Mouse (Mus musculus) liver, embryonic 13.5 days (tissue): ENCODE data around the gene Pdpk1. TPM values are rescaled to one million over a fixed set of nuclear protein-coding genes. Genes with fewer than 3 reads are reported as not detected.

Experiments
- ATAC-seq: fragments of 200-750 bp; cut with Nextera tagmentation; 2 replicates; pipeline ENCODE4 v1.8.0; 2017; ENCODE audit warnings: low read depth, mild to moderate bottlenecking, moderate number of reproducible peaks, moderate library complexity
- DNase-seq: peaks from one replicate; pipeline ENCODE4 v3.0.0; 2022
- H3K27ac ChIP-seq: fragments of 300-500 bp; sonication (generic); 2 replicates; pipeline ENCODE4 v1.5.1; 2015; ENCODE audit warnings: moderate library complexity, mild to moderate bottlenecking, inconsistent platforms
- H3K27me3 ChIP-seq: fragments of 300-500 bp; sonication (generic); 2 replicates; pipeline ENCODE4 v1.6.1; 2015; ENCODE audit warnings: mild to moderate bottlenecking, inconsistent platforms
- H3K36me3 ChIP-seq: fragments of 300-500 bp; sonication (generic); 2 replicates; pipeline ENCODE4 v1.6.1; 2015; ENCODE audit warnings: mild to moderate bottlenecking, inconsistent platforms
- H3K4me1 ChIP-seq: fragments of 300-500 bp; sonication (generic); replicated peaks from 2 replicates; pipeline ENCODE4 v1.6.1; 2015; ENCODE audit warnings: inconsistent platforms
- H3K4me2 ChIP-seq: fragments of 300-500 bp; sonication (generic); 2 replicates; pipeline ENCODE4 v1.6.1; 2015; ENCODE audit warnings: inconsistent platforms, mild to moderate bottlenecking, moderate library complexity
- H3K4me3 ChIP-seq: fragments of 300-500 bp; sonication (generic); replicated peaks from 2 replicates; pipeline ENCODE4 v1.5.1; 2015; ENCODE audit warnings: mild to moderate bottlenecking, inconsistent platforms
- H3K9ac ChIP-seq: fragments of 300-500 bp; sonication (generic); 2 replicates; pipeline ENCODE4 v1.6.1; 2015; ENCODE audit warnings: mild to moderate bottlenecking, inconsistent platforms
- H3K9me3 ChIP-seq: fragments of 300-500 bp; sonication (generic); replicated peaks from 2 replicates; pipeline ENCODE4 v1.6.1; 2016; ENCODE audit warnings: inconsistent platforms
- WGBS: fragments of 180-500 bp; shearing (Covaris S2); methylation state at CpG from one replicate; pipeline ENCODE4 v1.1.7; 2015; ENCODE audit not compliant: insufficient replicate concordance; 5-methylcytosine and 5-hydroxymethylcytosine counted together
- polyA plus RNA-seq: library from polyadenylated mRNA; unstranded; fragments of >200 nt; fragmentation: Nextera tagmentation; extraction: Ambion mirVana; gene quantifications from 2 replicates; pipeline ENCODE4 v1.2.1, GENCODE M21; 2015

Gene Pdpk1
- polyA plus RNA-seq, 1 experiment from 2014 or later: 26.8 TPM

DNA sequence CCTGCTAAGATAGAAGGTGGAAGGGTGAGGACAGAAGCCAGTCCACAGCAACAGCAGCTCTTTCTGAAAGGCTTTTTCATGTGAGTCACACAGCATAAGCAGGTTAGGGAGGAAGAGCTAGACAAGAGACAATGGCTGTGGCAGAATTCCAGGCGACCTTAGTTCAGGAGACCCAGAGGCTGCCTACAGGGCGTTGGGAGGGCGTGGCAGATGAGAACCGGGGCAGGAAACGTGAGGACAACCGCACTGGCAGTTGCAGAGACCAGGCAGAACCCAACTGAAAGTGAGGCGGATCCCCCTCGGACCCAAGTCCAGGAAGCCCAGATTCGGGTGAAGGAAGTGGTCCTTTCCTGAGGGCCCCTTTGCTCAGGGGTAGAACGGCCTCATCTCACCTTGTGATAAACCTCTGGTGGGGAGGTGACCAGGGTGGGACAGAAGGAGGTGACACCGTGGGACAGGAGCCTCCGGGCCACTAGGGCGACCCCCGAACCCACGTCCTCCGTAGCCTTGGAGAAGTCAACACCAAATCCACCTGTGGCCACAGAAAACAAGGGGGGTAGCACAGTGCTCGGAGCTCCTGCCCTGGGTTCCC, 12.0 kb upstream of the Pdpk1 start:
- no peaks in the 10 kb centered on the region for H3K27me3 ChIP-seq
- peak overlapping the region; percentile 97 for H3K4me2 ChIP-seq
- peak; percentile 27 for DNase-seq
- peak overlapping the region; percentile 73 for H3K4me3 ChIP-seq
- H3K4me1 ChIP-seq: peaks cover 49% of the 10 kb centered on the region
- H3K9me3 ChIP-seq: no peaks in the 10 kb centered on the region
- peak overlapping the region; percentile 97 for H3K27ac ChIP-seq
- peaks cover 32% of the 10 kb centered on the region for H3K36me3 ChIP-seq
- peak; percentile 9; the same call in 1 of the 2 replicates for ATAC-seq
- H3K9ac ChIP-seq: peak overlapping the region; percentile 84
- 4% methylated on average over 17 of the region's 17 CpGs for WGBS

DNA sequence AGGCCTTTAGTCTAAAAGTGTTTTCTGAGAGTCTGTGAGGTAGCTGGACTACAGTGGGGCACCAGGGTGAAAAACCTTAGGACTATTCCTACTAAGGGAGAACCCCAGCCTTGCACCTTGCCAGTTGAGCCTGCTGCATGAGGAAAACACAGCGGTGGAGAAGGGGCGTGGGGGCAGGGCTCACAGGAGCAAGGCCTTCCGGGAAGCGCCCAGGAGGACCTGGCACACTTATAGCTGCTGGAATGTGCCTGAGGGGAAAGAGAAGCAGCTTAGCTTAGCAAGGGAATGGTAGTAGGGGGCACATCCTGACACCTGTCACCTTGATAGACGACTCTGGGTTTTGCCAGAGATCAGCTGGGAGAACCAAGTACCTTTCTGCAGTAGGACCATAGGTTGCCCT, 10.7 kb upstream of the Pdpk1 start:
- Histone ChIP-seq H3K9ac (no peak overlapping the region), H3K9me3 (no peaks in the 10 kb centered on the region), H3K4me1 (peaks cover 37% of the 10 kb centered on the region), H3K27ac (no peak overlapping the region), H3K27me3 (no peaks in the 10 kb centered on the region), H3K4me3 (no peak overlapping the region), H3K36me3 (peaks cover 20% of the 10 kb centered on the region), H3K4me2 (no peak overlapping the region)
- no peak for DNase-seq
- ATAC-seq: no peak
- 71% methylated on average over 5 of the region's 5 CpGs for WGBS

DNA sequence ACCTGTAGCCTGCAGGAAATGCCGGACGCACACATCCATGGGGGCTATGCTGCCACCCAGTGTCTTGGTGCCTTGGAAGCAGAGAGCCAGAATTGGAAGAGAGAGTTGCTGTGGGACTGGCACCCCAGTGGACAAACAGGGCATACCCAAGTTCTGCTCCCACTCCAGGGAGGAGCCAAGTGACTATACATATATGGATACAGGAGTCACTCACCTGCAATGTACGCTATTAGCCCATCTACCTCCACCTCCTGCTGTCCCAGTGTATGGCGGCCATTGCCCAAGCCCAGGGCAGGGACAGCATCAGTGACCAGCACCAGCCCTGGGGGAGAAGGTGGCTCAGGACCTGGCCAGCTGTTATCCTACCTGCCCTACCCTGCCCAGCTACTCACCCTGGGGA, 6.8 kb upstream of the Pdpk1 start:
- no peak overlapping the region for H3K4me2 ChIP-seq
- H3K27ac ChIP-seq: no peak overlapping the region
- H3K4me1 ChIP-seq: peaks cover 39% of the 10 kb centered on the region
- H3K36me3 ChIP-seq: peaks cover 7% of the 10 kb centered on the region; the same call in 1 of the 2 replicates
- no peaks in the 10 kb centered on the region for H3K27me3 ChIP-seq
- no peak overlapping the region for H3K9ac ChIP-seq
- whole genome bisulfite sequencing: 95% methylated on average over 4 of the region's 4 CpGs
- DNase-seq (no peak), ATAC-seq (no peak)
- H3K4me3 ChIP-seq: no peak overlapping the region
- H3K9me3 ChIP-seq: no peaks in the 10 kb centered on the region

DNA sequence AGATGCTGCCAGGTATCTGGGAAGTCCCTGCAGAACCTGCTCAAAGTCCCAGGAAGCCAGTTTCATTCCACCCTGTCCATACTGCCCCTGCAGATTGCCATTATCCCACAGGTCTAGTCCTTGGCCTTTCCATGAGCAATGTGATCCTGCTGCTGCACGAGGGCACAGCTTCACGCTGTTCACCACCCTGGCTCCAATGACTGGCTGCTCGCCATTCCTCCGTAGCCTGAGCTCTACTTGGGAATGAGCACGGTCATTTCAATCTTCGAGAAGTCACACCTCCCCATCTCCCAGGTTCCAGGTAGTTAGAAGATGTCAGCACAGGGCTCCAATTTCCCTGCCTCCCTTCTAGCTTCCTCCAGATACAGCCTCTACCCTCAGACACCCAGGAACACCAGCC, 6.4 kb upstream of the Pdpk1 start:
- H3K27me3 ChIP-seq: no peaks in the 10 kb centered on the region
- no peaks in the 10 kb centered on the region for H3K9me3 ChIP-seq
- no peak overlapping the region for H3K9ac ChIP-seq
- H3K4me1 ChIP-seq: peaks cover 38% of the 10 kb centered on the region
- H3K4me3 ChIP-seq: no peak overlapping the region
- WGBS: 78% methylated on average over 6 of the region's 6 CpGs
- ATAC-seq: no peak
- no peak overlapping the region for H3K27ac ChIP-seq
- peaks cover 7% of the 10 kb centered on the region; the same call in 1 of the 2 replicates for H3K36me3 ChIP-seq
- no peak for DNase-seq
- H3K4me2 ChIP-seq: no peak overlapping the region

DNA sequence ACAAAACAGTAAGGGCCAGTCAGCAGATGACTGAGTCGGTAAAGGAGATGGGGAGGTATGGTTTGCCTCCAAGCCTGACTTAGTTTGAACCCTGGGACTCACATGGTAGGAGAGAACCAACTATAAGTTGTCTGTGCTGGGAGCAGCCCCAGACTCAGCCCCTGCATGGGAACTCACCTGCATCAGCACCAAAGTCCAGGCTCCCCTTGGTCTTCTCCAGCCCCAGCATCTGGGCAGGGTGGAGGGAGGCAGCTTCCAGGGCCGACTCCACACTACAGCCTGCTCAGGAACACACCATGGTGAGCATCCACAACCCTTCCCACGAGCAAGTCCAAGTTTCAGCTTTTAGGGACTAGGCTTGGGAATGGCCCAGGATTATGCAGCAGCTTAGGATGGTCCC, 5.7 kb upstream of the Pdpk1 start:
- Histone ChIP-seq H3K4me3 (no peak overlapping the region), H3K9me3 (no peaks in the 10 kb centered on the region), H3K4me2 (no peak overlapping the region), H3K27ac (no peak overlapping the region), H3K36me3 (peaks cover 7% of the 10 kb centered on the region; the same call in 1 of the 2 replicates), H3K27me3 (no peaks in the 10 kb centered on the region), H3K9ac (no peak overlapping the region), H3K4me1 (peaks cover 38% of the 10 kb centered on the region)
- 78% methylated on average over 3 of the region's 3 CpGs for whole genome bisulfite sequencing
- DNase-seq (no peak), ATAC-seq (no peak)

DNA sequence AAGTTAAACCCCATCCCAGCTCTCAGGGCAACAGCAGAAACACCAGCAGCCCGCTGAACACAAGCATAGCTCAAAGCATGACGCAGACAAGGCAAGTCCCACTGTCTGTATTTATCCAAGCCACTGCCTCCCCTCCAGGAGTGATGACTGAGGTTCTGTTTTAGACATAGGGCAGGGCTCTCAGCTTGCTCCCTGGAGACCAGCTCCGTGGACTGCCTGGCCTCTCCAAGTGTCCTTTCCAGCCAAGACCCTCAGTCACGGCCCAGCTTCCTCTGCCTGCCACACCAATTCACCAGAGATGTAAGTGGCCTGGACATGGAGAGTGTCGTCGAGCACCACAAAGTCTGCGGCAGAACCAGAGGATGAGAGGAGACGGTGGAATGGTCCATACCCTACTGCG, 5.0 kb upstream of the Pdpk1 start:
- Histone ChIP-seq H3K36me3 (peaks cover 7% of the 10 kb centered on the region; the same call in 1 of the 2 replicates), H3K4me2 (no peak overlapping the region), H3K27me3 (no peaks in the 10 kb centered on the region), H3K4me1 (peaks cover 44% of the 10 kb centered on the region), H3K9ac (no peak overlapping the region), H3K27ac (no peak overlapping the region), H3K9me3 (no peaks in the 10 kb centered on the region), H3K4me3 (no peak overlapping the region)
- ATAC-seq (no peak), DNase-seq (no peak)
- WGBS: 88% methylated on average over 9 of the region's 9 CpGs

DNA sequence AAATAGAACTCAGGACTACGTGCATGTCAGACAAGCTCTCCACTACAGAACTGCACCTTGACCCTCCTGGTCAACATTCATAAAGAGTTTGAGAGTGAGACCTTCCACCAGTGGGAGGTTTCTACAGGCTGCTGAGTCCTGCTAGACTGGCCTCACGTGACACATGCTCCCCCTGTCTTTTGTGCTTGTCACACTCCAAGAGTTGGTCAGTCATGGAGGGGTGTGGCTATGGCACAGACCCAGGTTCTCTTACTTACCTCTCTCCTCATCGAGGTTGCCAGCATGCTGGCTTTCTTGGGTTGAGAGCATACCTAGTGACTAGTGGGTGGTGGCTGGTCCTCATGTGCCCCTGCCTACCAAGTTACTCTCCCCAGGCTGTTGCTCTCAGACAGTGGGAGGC, 3.7 kb upstream of the Pdpk1 start:
- Histone ChIP-seq H3K4me1 (peaks cover 44% of the 10 kb centered on the region), H3K4me2 (no peak overlapping the region), H3K9ac (no peak overlapping the region), H3K27ac (no peak overlapping the region; the same call in 1 of the 2 replicates), H3K27me3 (no peaks in the 10 kb centered on the region), H3K9me3 (no peaks in the 10 kb centered on the region), H3K36me3 (peaks cover 7% of the 10 kb centered on the region; the same call in 1 of the 2 replicates), H3K4me3 (no peak overlapping the region)
- no peak for DNase-seq
- ATAC-seq: no peak
- WGBS: 66% methylated on average over 3 of the region's 3 CpGs

DNA sequence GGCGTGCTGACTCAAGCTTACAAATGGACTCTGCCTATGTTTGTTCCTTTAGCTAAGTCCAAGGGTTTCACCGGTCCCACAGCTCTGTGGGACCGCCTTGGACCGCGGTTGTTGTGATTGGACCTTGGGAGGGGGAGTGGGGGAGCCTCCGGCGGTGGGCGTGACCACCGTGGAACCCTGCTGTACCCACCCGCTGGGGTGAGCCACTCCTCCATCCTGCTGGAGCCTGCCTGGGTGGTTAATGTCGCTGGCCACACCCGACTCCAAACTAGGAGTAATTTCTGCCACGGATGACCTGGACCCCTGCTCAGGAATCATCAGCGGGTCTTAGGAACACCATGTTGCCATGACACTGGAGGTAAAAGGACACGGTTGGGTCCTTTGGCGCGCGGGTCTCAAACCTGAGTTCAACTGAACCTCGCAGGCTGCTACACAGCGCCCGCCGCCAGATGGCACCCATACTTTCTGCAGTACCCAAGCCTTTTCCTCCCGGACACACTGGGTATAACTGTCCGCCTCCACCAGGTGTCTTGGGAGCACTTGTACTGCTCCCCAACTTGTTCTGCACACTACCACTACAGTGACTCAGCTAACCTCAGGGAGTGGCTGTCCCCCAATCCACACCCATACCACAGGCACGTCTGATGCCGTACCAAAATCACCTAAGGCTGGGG, 1.3 kb upstream of the Pdpk1 start:
- Histone ChIP-seq H3K4me1 (peaks cover 44% of the 10 kb centered on the region), H3K9me3 (no peaks in the 10 kb centered on the region), H3K9ac (peak overlapping the region; percentile 71), H3K27me3 (no peaks in the 10 kb centered on the region), H3K36me3 (0 out of 2 replicates have a peak, but pooled peaks cover 3% of the 10 kb centered on the region), H3K4me2 (peak overlapping the region; percentile 78), H3K27ac (peak overlapping the region; percentile 84), H3K4me3 (peak overlapping the region; percentile 55)
- DNase-seq: peak; percentile 89
- peak; percentile 99 for ATAC-seq
- WGBS: under 1% methylated on average over 26 of the region's 26 CpGs

DNA sequence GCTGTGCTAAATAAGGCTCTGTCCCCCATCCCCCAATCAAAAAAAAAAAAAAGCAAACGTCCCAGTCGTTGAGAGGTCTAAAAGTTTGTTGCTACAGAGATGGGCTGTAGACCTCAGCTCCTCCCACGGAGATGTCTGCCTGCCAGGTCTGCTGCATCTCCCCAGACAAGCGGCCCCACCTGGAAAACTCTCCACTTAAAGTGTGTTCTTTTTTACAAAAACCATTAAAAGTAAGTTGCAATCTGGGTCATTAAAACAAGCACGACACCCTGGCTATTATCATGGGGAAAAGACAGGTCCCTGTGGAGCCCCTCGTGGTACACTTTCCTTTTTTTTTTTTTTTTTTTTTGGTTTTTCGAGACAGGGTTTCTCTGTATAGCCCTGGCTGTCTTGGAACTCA, 658 bp upstream of the Pdpk1 start:
- Histone ChIP-seq H3K27me3 (no peaks in the 10 kb centered on the region), H3K4me1 (peaks cover 44% of the 10 kb centered on the region), H3K4me2 (peak overlapping the region; percentile 78), H3K4me3 (peak overlapping the region; percentile 55), H3K9me3 (no peaks in the 10 kb centered on the region), H3K9ac (peak overlapping the region; percentile 71), H3K27ac (peak overlapping the region; percentile 84; the same call in 1 of the 2 replicates), H3K36me3 (0 out of 2 replicates have a peak, but pooled peaks cover 3% of the 10 kb centered on the region)
- WGBS: 18% methylated on average over 7 of the region's 7 CpGs
- DNase-seq (no peak), ATAC-seq (no peak)

DNA sequence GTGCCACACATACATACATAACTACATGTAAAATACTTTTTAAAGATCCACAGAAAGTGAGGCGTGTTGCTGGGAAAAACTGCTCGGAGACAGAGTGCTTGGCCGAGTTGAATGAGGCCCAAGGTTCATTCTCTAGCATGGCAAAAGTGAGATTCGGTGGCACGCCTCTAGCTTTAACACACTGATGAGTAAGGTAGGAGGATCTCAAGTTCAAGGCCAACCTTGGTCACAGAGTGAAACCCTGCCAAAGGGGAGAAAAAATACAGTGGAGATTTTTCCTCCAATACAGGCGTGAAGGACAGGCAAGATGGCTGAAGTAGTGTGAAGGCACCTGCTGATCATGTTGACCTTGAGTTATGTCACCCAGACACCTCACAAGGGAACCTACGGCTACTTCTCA, 1.3 kb downstream of the Pdpk1 start:
- Histone ChIP-seq H3K4me3 (no peak overlapping the region), H3K9ac (no peak overlapping the region), H3K27ac (no peak overlapping the region), H3K9me3 (no peaks in the 10 kb centered on the region), H3K4me1 (peaks cover 35% of the 10 kb centered on the region), H3K4me2 (no peak overlapping the region), H3K36me3 (no peaks in the 10 kb centered on the region), H3K27me3 (no peaks in the 10 kb centered on the region)
- ATAC-seq (no peak), DNase-seq (no peak)
- 80% methylated on average over 7 of the region's 7 CpGs for WGBS

DNA sequence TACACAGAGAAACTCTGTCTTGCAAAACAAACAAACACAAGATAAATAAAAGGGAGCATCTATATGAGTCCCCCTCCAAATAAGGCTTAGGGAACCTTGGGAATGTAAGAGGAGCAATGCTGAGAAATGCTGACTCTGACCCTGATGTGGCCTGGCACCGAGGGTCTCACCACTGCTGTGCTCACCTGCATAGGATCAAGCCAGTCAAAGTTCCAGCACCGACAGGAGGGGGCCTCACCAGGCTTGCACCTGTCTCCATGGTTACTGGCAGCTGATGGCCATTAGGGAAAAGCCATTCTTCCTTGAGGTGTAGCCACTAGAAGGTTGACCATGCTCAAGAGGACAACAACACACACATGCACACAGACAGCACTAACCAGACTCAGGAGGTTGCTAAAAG, 7.8 kb downstream of the Pdpk1 start:
- Histone ChIP-seq H3K36me3 (no peaks in the 10 kb centered on the region), H3K9ac (0 out of 2 replicates have a peak overlapping the region, but pooled peaks have one; percentile 77), H3K4me1 (peaks cover 40% of the 10 kb centered on the region), H3K9me3 (no peaks in the 10 kb centered on the region), H3K4me3 (0 out of 2 replicates have a peak overlapping the region, but pooled peaks have one; percentile 99), H3K4me2 (0 out of 2 replicates have a peak overlapping the region, but pooled peaks have one; percentile 80), H3K27ac (no peak overlapping the region), H3K27me3 (no peaks in the 10 kb centered on the region)
- DNase-seq (no peak), ATAC-seq (no peak)
- WGBS: 51% methylated on average over 2 of the region's 2 CpGs
